Mouse (Mus musculus) limb, embryonic 10.5 days (tissue): Measurements from ENCODE around the gene Prim2. TPM values are rescaled to one million over a fixed set of nuclear protein-coding genes. Genes with fewer than 3 reads are reported as not detected.
A peak's percentile ranks its signal among the peaks of the same experiment; 100 is the strongest.

Source experiments
- DNase-seq: peaks from one replicate; pipeline ENCODE4 v3.0.0-alpha.2; 2017; ENCODE audit warnings: low spot score
- H3K27ac ChIP-seq: fragments of 300-500 bp; sonication (generic); 2 replicates; pipeline ENCODE4 v1.5.1; 2016; ENCODE audit warnings: mild to moderate bottlenecking
- H3K27me3 ChIP-seq: fragments of 300-500 bp; sonication (generic); 2 replicates; pipeline ENCODE4 v1.6.1; 2016; ENCODE audit warnings: low read depth, mild to moderate bottlenecking; ENCODE audit not compliant: poor library complexity, severe bottlenecking
- H3K36me3 ChIP-seq: fragments of 300-500 bp; sonication (generic); 2 replicates; pipeline ENCODE4 v1.6.1; 2016; ENCODE audit warnings: mild to moderate bottlenecking, moderate library complexity
- H3K4me1 ChIP-seq: fragments of 300-500 bp; sonication (generic); 2 replicates; pipeline ENCODE4 v1.6.1; 2016
- H3K4me3 ChIP-seq: fragments of 300-500 bp; sonication (generic); 2 replicates; pipeline ENCODE4 v1.5.1; 2016; ENCODE audit warnings: mild to moderate bottlenecking, moderate library complexity
- H3K9me3 ChIP-seq: fragments of 300-500 bp; sonication (generic); replicated peaks from 2 replicates; pipeline ENCODE4 v1.6.1; 2016; ENCODE audit warnings: mild to moderate bottlenecking
- WGBS: fragments of 180-500 bp; shearing (Covaris S2); methylation state at CpG from one replicate; pipeline ENCODE4 v1.1.7; 2016; 5-methylcytosine and 5-hydroxymethylcytosine counted together
- polyA plus RNA-seq: library from polyadenylated mRNA; unstranded; fragments of >200 nt; fragmentation: Nextera tagmentation; extraction: Ambion mirVana; gene quantifications from 2 replicates; pipeline ENCODE4 v1.2.1, GENCODE M21; 2016

The Prim2 gene
- 54.5 and 55.2 TPM in 2 replicates for polyA plus RNA-seq

GRCm38 (mm10) chr1:33669708-33670141 lies at the start of gene Prim2:
TSS of gene Prim2 (minus strand) at chr1:33669795.
- H3K27me3 ChIP-seq, result no peaks in the 10 kb centered on the region
- peaks cover 35% of the 10 kb centered on the region for H3K36me3 ChIP-seq
- peaks cover 14% of the 10 kb centered on the region for H3K4me1 ChIP-seq
- peak within 1 kb of the TSS; percentile 84 for H3K4me3 ChIP-seq
- H3K9me3 ChIP-seq, result no peaks in the 10 kb centered on the region
- peak within 1 kb of the TSS; percentile 85 for H3K27ac ChIP-seq
- peak; percentile 94 for DNase-seq
- under 1% methylated on average over 26 of the region's 26 CpGs for WGBS

GRCm38 (mm10) chr1:33717636-33718035 lies 48.0 kb upstream of the Prim2 start:
- H3K27ac ChIP-seq, result no peak overlapping the region
- 92% methylated on average over 1 of the region's 1 CpGs for WGBS
- no peaks in the 10 kb centered on the region for H3K9me3 ChIP-seq
- H3K36me3 ChIP-seq, result peaks cover 11% of the 10 kb centered on the region
- no peaks in the 10 kb centered on the region for H3K27me3 ChIP-seq
- no peak overlapping the region for H3K4me3 ChIP-seq
- DNase-seq, result no peak
- H3K4me1 ChIP-seq, result peaks cover 12% of the 10 kb centered on the region

- H3K4me1 ChIP-seq, result 0 out of 2 replicates have a peak, but pooled peaks cover 4% of the 10 kb centered on the region
- H3K4me3 ChIP-seq, result no peak overlapping the region
- H3K36me3 ChIP-seq, result no peaks in the 10 kb centered on the region
- 5% methylated on average over 10 of the region's 10 CpGs for WGBS
- no peak for DNase-seq
- H3K27me3 ChIP-seq, result no peaks in the 10 kb centered on the region
- H3K9me3 ChIP-seq, result no peaks in the 10 kb centered on the region
- H3K27ac ChIP-seq, result no peak overlapping the region
These were observed 45.2 kb upstream of the Prim2 start for GRCm38 (mm10) chr1:33714796-33715195.

- H3K27me3 ChIP-seq, result no peaks in the 10 kb centered on the region
- DNase-seq, result no peak
- 0 out of 2 replicates have a peak, but pooled peaks cover 3% of the 10 kb centered on the region for H3K4me1 ChIP-seq
- H3K27ac ChIP-seq, result no peak overlapping the region
- H3K9me3 ChIP-seq, result no peaks in the 10 kb centered on the region
- no peak overlapping the region for H3K4me3 ChIP-seq
- WGBS, result 91% methylated on average over 5 of the region's 5 CpGs
- no peaks in the 10 kb centered on the region for H3K36me3 ChIP-seq
These were observed 42.4 kb upstream of the Prim2 start for GRCm38 (mm10) chr1:33712026-33712425.

GRCm38 (mm10) chr1:33709615-33710014 lies 40.0 kb upstream of the Prim2 start:
- Histone ChIP-seq H3K4me1 (0 out of 2 replicates have a peak, but pooled peaks cover 3% of the 10 kb centered on the region), H3K27ac (no peak overlapping the region), H3K9me3 (no peaks in the 10 kb centered on the region), H3K27me3 (no peaks in the 10 kb centered on the region), H3K4me3 (no peak overlapping the region), H3K36me3 (no peaks in the 10 kb centered on the region)
- 77% methylated on average over 2 of the region's 2 CpGs for WGBS
- DNase-seq, result no peak

- Histone ChIP-seq H3K4me3 (no peak overlapping the region), H3K27ac (no peak overlapping the region), H3K4me1 (no peaks in the 10 kb centered on the region), H3K36me3 (no peaks in the 10 kb centered on the region), H3K27me3 (no peaks in the 10 kb centered on the region), H3K9me3 (no peaks in the 10 kb centered on the region)
- 93% methylated on average over 3 of the region's 3 CpGs for WGBS
- DNase-seq, result no peak
These were observed 31.6 kb upstream of the Prim2 start for GRCm38 (mm10) chr1:33701244-33701643.

GRCm38 (mm10) chr1:33696016-33696415 lies 26.4 kb upstream of the Prim2 start:
- Histone ChIP-seq H3K36me3 (no peaks in the 10 kb centered on the region), H3K27ac (no peak overlapping the region), H3K4me3 (no peak overlapping the region), H3K27me3 (no peaks in the 10 kb centered on the region), H3K4me1 (no peaks in the 10 kb centered on the region), H3K9me3 (no peaks in the 10 kb centered on the region)
- DNase-seq, result no peak
- 77% methylated on average over 2 of the region's 2 CpGs for WGBS

GRCm38 (mm10) chr1:33693893-33694292 lies 24.3 kb upstream of the Prim2 start:
- H3K36me3 ChIP-seq, result no peaks in the 10 kb centered on the region
- DNase-seq, result no peak
- no peaks in the 10 kb centered on the region for H3K9me3 ChIP-seq
- no peak overlapping the region for H3K27ac ChIP-seq
- no peaks in the 10 kb centered on the region for H3K27me3 ChIP-seq
- H3K4me3 ChIP-seq, result no peak overlapping the region
- H3K4me1 ChIP-seq, result no peaks in the 10 kb centered on the region
- WGBS, result 86% methylated on average over 3 of the region's 3 CpGs

GRCm38 (mm10) chr1:33690087-33690448 lies 20.5 kb upstream of the Prim2 start:
- Histone ChIP-seq H3K4me1 (no peaks in the 10 kb centered on the region), H3K27me3 (no peaks in the 10 kb centered on the region), H3K4me3 (no peak overlapping the region), H3K9me3 (no peaks in the 10 kb centered on the region), H3K36me3 (no peaks in the 10 kb centered on the region), H3K27ac (no peak overlapping the region)
- WGBS, result 61% methylated on average over 4 of the region's 4 CpGs
- DNase-seq, result no peak

- 89% methylated on average over 8 of the region's 8 CpGs for WGBS
These were observed 20.0 kb upstream of the Prim2 start for GRCm38 (mm10) chr1:33689446-33690086.

GRCm38 (mm10) chr1:33688810-33689209 lies 19.2 kb upstream of the Prim2 start:
- no peak overlapping the region for H3K4me3 ChIP-seq
- H3K9me3 ChIP-seq, result no peaks in the 10 kb centered on the region
- no peak overlapping the region for H3K27ac ChIP-seq
- no peaks in the 10 kb centered on the region for H3K27me3 ChIP-seq
- WGBS, result 63% methylated on average over 2 of the region's 2 CpGs
- peak; percentile 37 for DNase-seq
- no peaks in the 10 kb centered on the region for H3K36me3 ChIP-seq
- H3K4me1 ChIP-seq, result no peaks in the 10 kb centered on the region

More at GRCm38 (mm10) chr1:33689446-33690086, 20.0 kb upstream of the Prim2 start:
- H3K9me3 ChIP-seq, result no peaks in the 10 kb centered on the region
- H3K27ac ChIP-seq, result no peak overlapping the region
- no peak overlapping the region for H3K4me3 ChIP-seq
- H3K4me1 ChIP-seq, result no peaks in the 10 kb centered on the region
- DNase-seq, result no peak
- no peaks in the 10 kb centered on the region for H3K27me3 ChIP-seq
- no peaks in the 10 kb centered on the region for H3K36me3 ChIP-seq

- DNase-seq, result no peak
- H3K4me3 ChIP-seq, result no peak overlapping the region
- no peaks in the 10 kb centered on the region for H3K27me3 ChIP-seq
- no peak overlapping the region for H3K27ac ChIP-seq
- H3K36me3 ChIP-seq, result no peaks in the 10 kb centered on the region
- no peaks in the 10 kb centered on the region for H3K4me1 ChIP-seq
- no peaks in the 10 kb centered on the region for H3K9me3 ChIP-seq
- 62% methylated on average over 8 of the region's 8 CpGs for WGBS
These were observed 14.9 kb upstream of the Prim2 start for GRCm38 (mm10) chr1:33684459-33684858.

- Histone ChIP-seq H3K36me3 (no peaks in the 10 kb centered on the region), H3K27ac (no peak overlapping the region), H3K9me3 (no peaks in the 10 kb centered on the region), H3K4me3 (no peak overlapping the region), H3K4me1 (no peaks in the 10 kb centered on the region), H3K27me3 (no peaks in the 10 kb centered on the region)
- DNase-seq, result no peak
- 92% methylated on average over 7 of the region's 7 CpGs for WGBS
These were observed 11.3 kb upstream of the Prim2 start for GRCm38 (mm10) chr1:33680890-33681289.

GRCm38 (mm10) chr1:33680435-33680834 lies 10.8 kb upstream of the Prim2 start:
- no peaks in the 10 kb centered on the region for H3K4me1 ChIP-seq
- no peak for DNase-seq
- WGBS, result 49% methylated on average over 3 of the region's 4 CpGs
- no peaks in the 10 kb centered on the region for H3K9me3 ChIP-seq
- no peak overlapping the region for H3K4me3 ChIP-seq
- H3K27me3 ChIP-seq, result no peaks in the 10 kb centered on the region
- H3K27ac ChIP-seq, result no peak overlapping the region
- H3K36me3 ChIP-seq, result no peaks in the 10 kb centered on the region
